Mouse (Mus musculus) kidney, embryonic 14.5 days (tissue): ENCODE measurements around the gene Nfasc. TPM values are rescaled to one million over a fixed set of nuclear protein-coding genes. Genes with fewer than 3 reads are reported as not detected.
A peak's percentile ranks its signal among the peaks of the same experiment; 100 is the strongest.

Experiments
- ATAC-seq: fragments of 200-750 bp; cut with Nextera tagmentation; 2 replicates; pipeline ENCODE4 v1.8.0; 2017; ENCODE audit warnings: moderate number of reproducible peaks, mild to moderate bottlenecking, moderate TSS enrichment, moderate library complexity; ENCODE audit not compliant: low FRiP score, low TSS enrichment
- H3K27ac ChIP-seq: fragments of 300-500 bp; sonication (generic); 2 replicates; pipeline ENCODE4 v1.5.1; 2014; ENCODE audit warnings: low read depth, mild to moderate bottlenecking, low read length, moderate library complexity, mixed read lengths
- H3K27me3 ChIP-seq: fragments of 300-500 bp; sonication (generic); 2 replicates; pipeline ENCODE4 v1.6.1; 2014; ENCODE audit warnings: mild to moderate bottlenecking, low read length; ENCODE audit not compliant: control insufficient read depth, insufficient read depth
- H3K36me3 ChIP-seq: fragments of 300-500 bp; sonication (generic); 2 replicates; pipeline ENCODE4 v1.6.1; 2014; ENCODE audit warnings: low read length, mixed read lengths; ENCODE audit not compliant: control insufficient read depth, insufficient read depth
- H3K4me1 ChIP-seq: fragments of 300-500 bp; sonication (generic); 2 replicates; pipeline ENCODE4 v1.6.1; 2014; ENCODE audit warnings: low read length, mixed read lengths; ENCODE audit not compliant: control insufficient read depth, insufficient read depth
- H3K4me2 ChIP-seq: fragments of 300-500 bp; sonication (generic); replicated peaks from 2 replicates; pipeline ENCODE4 v1.6.1; 2014; ENCODE audit warnings: low read depth, mild to moderate bottlenecking, low read length
- H3K4me3 ChIP-seq: fragments of 300-500 bp; sonication (generic); 2 replicates; pipeline ENCODE4 v1.5.1; 2014; ENCODE audit warnings: mild to moderate bottlenecking, low read length
- H3K9ac ChIP-seq: fragments of 300-500 bp; sonication (generic); 2 replicates; pipeline ENCODE4 v1.6.1; 2014; ENCODE audit warnings: low read depth, mild to moderate bottlenecking, low read length, moderate library complexity
- H3K9me3 ChIP-seq: fragments of 300-500 bp; sonication (generic); 2 replicates; pipeline ENCODE4 v1.6.1; 2016; ENCODE audit warnings: low read length; ENCODE audit not compliant: control insufficient read depth
- WGBS: fragments of 180-500 bp; shearing (Covaris S2); extraction: QIAGEN DNeasy Blood & Tissue Kit; methylation state at CpG from one replicate; pipeline ENCODE4 v1.1.7; 2014; 5-methylcytosine and 5-hydroxymethylcytosine counted together
- polyA plus RNA-seq: library from polyadenylated mRNA; unstranded; fragments of >200 nt; fragmentation: Nextera tagmentation; extraction: Ambion mirVana; gene quantifications from 2 replicates; pipeline ENCODE4 v1.2.1, GENCODE M21; 2014

Nfasc gene
- polyA plus RNA-seq, 1 experiment from 2014 or later, result 0.76 TPM

GRCm38 (mm10) chr1:132523920-132524319 is 217.7 kb downstream of the Nfasc start:
- Histone ChIP-seq H3K27ac (no peak overlapping the region), H3K27me3 (no peaks in the 10 kb centered on the region), H3K36me3 (no peaks in the 10 kb centered on the region), H3K9ac (no peak overlapping the region), H3K4me2 (no peak overlapping the region), H3K4me1 (no peaks in the 10 kb centered on the region), H3K9me3 (no peaks in the 10 kb centered on the region), H3K4me3 (no peak overlapping the region)
- no peak for ATAC-seq
- 33% methylated on average over 4 of the region's 4 CpGs for WGBS

- no peaks in the 10 kb centered on the region for H3K27me3 ChIP-seq
- H3K4me3 ChIP-seq, result no peak overlapping the region
- H3K36me3 ChIP-seq, result no peaks in the 10 kb centered on the region
- H3K27ac ChIP-seq, result no peak overlapping the region
- no peak overlapping the region for H3K4me2 ChIP-seq
- no peak for ATAC-seq
- H3K4me1 ChIP-seq, result no peaks in the 10 kb centered on the region
- no peaks in the 10 kb centered on the region for H3K9me3 ChIP-seq
- WGBS, result 82% methylated on average over 8 of the region's 8 CpGs
- no peak overlapping the region for H3K9ac ChIP-seq
Measured at GRCm38 (mm10) chr1:132523048-132523447, 218.5 kb downstream of the Nfasc start.

GRCm38 (mm10) chr1:132520764-132521163 is 220.8 kb downstream of the Nfasc start:
- no peaks in the 10 kb centered on the region for H3K27me3 ChIP-seq
- 18% methylated on average over 3 of the region's 6 CpGs for WGBS
- H3K27ac ChIP-seq, result no peak overlapping the region
- ATAC-seq, result peak; percentile 73
- no peak overlapping the region for H3K4me3 ChIP-seq
- no peaks in the 10 kb centered on the region for H3K4me1 ChIP-seq
- no peaks in the 10 kb centered on the region for H3K36me3 ChIP-seq
- H3K4me2 ChIP-seq, result no peak overlapping the region
- no peaks in the 10 kb centered on the region for H3K9me3 ChIP-seq
- H3K9ac ChIP-seq, result no peak overlapping the region

GRCm38 (mm10) chr1:132519734-132520133 is 221.9 kb downstream of the Nfasc start:
- H3K4me2 ChIP-seq, result no peak overlapping the region
- 93% methylated on average over 11 of the region's 11 CpGs for WGBS

DNA sequence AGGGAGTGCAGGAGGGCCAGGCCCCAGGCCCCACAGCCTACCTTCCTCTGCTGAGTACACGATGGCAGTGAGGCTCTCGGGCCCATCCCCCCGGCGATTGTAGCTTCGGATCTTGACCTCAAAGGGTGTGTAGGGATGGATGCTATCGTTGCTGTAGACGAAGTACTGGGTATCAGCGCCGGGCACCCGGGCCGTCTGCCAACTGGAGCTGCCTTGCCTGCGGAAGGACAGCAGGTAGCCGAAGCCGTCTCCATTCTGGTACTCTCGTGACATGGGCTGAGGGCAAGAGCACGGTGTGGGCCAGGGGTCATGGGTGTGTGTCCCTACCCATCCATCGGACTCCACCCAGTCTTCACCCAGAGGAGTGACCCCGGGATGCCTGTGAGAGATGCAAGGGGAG is 223.0 kb downstream of the Nfasc start:
- Histone ChIP-seq H3K4me2 (no peak overlapping the region), H3K9me3 (no peaks in the 10 kb centered on the region), H3K4me1 (no peaks in the 10 kb centered on the region), H3K27me3 (no peaks in the 10 kb centered on the region), H3K4me3 (no peak overlapping the region), H3K36me3 (no peaks in the 10 kb centered on the region), H3K9ac (no peak overlapping the region), H3K27ac (no peak overlapping the region)
- WGBS, result 85% methylated on average over 18 of the region's 18 CpGs
- ATAC-seq, result no peak

More at GRCm38 (mm10) chr1:132519734-132520133, 221.9 kb downstream of the Nfasc start:
- no peak for ATAC-seq
- H3K9me3 ChIP-seq, result no peaks in the 10 kb centered on the region
- H3K27ac ChIP-seq, result no peak overlapping the region
- H3K4me3 ChIP-seq, result no peak overlapping the region
- H3K27me3 ChIP-seq, result no peaks in the 10 kb centered on the region
- no peaks in the 10 kb centered on the region for H3K36me3 ChIP-seq
- no peaks in the 10 kb centered on the region for H3K4me1 ChIP-seq
- no peak overlapping the region for H3K9ac ChIP-seq

GRCm38 (mm10) chr1:132516776-132517175 is 224.8 kb downstream of the Nfasc start:
- Histone ChIP-seq H3K4me2 (no peak overlapping the region), H3K36me3 (no peaks in the 10 kb centered on the region), H3K27ac (no peak overlapping the region), H3K4me1 (no peaks in the 10 kb centered on the region), H3K4me3 (no peak overlapping the region), H3K9me3 (no peaks in the 10 kb centered on the region), H3K9ac (no peak overlapping the region), H3K27me3 (no peaks in the 10 kb centered on the region)
- 92% methylated on average over 11 of the region's 11 CpGs for WGBS
- no peak for ATAC-seq

GRCm38 (mm10) chr1:132515339-132515738 is 226.3 kb downstream of the Nfasc start:
- no peak for ATAC-seq
- 92% methylated on average over 12 of the region's 12 CpGs for WGBS
- no peaks in the 10 kb centered on the region for H3K27me3 ChIP-seq
- H3K4me2 ChIP-seq, result no peak overlapping the region
- no peaks in the 10 kb centered on the region for H3K36me3 ChIP-seq
- no peaks in the 10 kb centered on the region for H3K4me1 ChIP-seq
- H3K9me3 ChIP-seq, result no peaks in the 10 kb centered on the region
- no peak overlapping the region for H3K27ac ChIP-seq
- H3K9ac ChIP-seq, result no peak overlapping the region
- no peak overlapping the region for H3K4me3 ChIP-seq

Other genes with a start within 250 kb of the Nfasc start
- gene Tmem81, start 235.6 kb downstream of the Nfasc start, polyA plus RNA-seq, result 1.1 and 2.1 TPM in 2 replicates
- 0.26 and 0.32 TPM in 2 replicates for gene Cntn2, start 198.5 kb downstream of the Nfasc start, polyA plus RNA-seq
- 2.4 and 4.1 TPM in 2 replicates for gene Lrrn2, start 138.5 kb upstream of the Nfasc start, polyA plus RNA-seq